Mouse (Mus musculus) testis, adult 2 months (tissue): ENCODE data around the gene Ltb. TPM values are rescaled to one million over a fixed set of nuclear protein-coding genes. Genes with fewer than 3 reads are reported as not detected.

Experiments
- H3K27ac ChIP-seq: fragments of 200-500 bp; 2 replicates; pipeline ENCODE4 v1.5.1; 2012; ENCODE audit warnings: low read depth, low read length; ENCODE audit not compliant: control insufficient read depth, insufficient read depth
- H3K27me3 ChIP-seq: fragments of 200-500 bp; 2 replicates; pipeline ENCODE4 v1.6.1; 2012; ENCODE audit warnings: mild to moderate bottlenecking, low read length, moderate library complexity; ENCODE audit not compliant: control insufficient read depth, insufficient read depth
- H3K36me3 ChIP-seq: fragments of 200-500 bp; 2 replicates; pipeline ENCODE4 v1.6.1; 2012; ENCODE audit warnings: mild to moderate bottlenecking, low read length; ENCODE audit not compliant: control insufficient read depth, insufficient read depth
- H3K4me1 ChIP-seq: fragments of 200-500 bp; 2 replicates; pipeline ENCODE4 v1.6.1; 2012; ENCODE audit warnings: low read length; ENCODE audit not compliant: control insufficient read depth, insufficient read depth
- H3K4me3 ChIP-seq: fragments of 200-500 bp; 2 replicates; pipeline ENCODE4 v1.5.1; 2012; ENCODE audit warnings: low read depth, mild to moderate bottlenecking, low read length, moderate library complexity, mixed read lengths; ENCODE audit not compliant: control insufficient read depth
- CTCF ChIP-seq: fragments of 200-500 bp; IDR thresholded peaks from 2 replicates; pipeline ENCODE4 v1.5.1; 2012; ENCODE audit warnings: low read depth, mild to moderate bottlenecking, inconsistent platforms, low read length, moderate library complexity; ENCODE audit not compliant: control insufficient read depth, insufficient read depth, insufficient replicate concordance
- POLR2A ChIP-seq: fragments of 200-500 bp; IDR thresholded peaks from 2 replicates; pipeline ENCODE4 v1.6.1; 2012; ENCODE audit warnings: low read depth, mild to moderate bottlenecking, inconsistent platforms, low read length, moderate library complexity; ENCODE audit not compliant: control insufficient read depth
- polyA plus RNA-seq: library from polyadenylated mRNA; depleted of rRNA; stranded (reverse); fragments of >200 nt; gene quantifications from 2 replicates; pipeline ENCODE4 v1.2.3, GENCODE M21; 2012; rRNA removed

Ltb gene
- polyA plus RNA-seq, 1 experiment = 0.86 TPM

DNA sequence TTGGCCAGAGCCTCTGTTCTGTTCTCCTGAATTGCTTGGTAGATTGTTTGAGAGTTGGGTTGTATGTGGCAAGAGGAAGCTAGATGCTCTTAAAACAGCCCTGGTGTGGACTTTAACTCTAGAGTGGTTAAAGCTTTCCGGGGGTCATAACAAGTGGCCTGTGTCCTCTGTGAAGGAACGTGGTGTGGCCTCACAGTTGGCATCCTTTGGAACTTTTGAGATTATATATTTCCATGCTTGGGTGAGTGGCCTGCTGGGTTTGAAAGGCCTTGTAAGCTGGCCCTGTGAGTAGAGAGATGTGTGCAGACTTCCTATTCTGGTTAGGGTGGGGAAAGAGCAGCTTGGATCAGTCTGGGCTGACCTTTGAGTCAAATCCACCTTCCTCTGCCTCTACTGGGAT lies 50.8 kb downstream of the Ltb start:
- Histone ChIP-seq H3K4me3 (no peak overlapping the region), H3K4me1 (peaks cover 17% of the 10 kb centered on the region)

More for the DNA sequence above, 50.8 kb downstream of the Ltb start:
- Histone ChIP-seq H3K36me3 (peaks cover 5% of the 10 kb centered on the region), H3K27ac (no peak overlapping the region), H3K27me3 (no peaks in the 10 kb centered on the region)
- no peak for TF ChIP-seq POLR2A
- TF ChIP-seq CTCF = no peak

Other genes with a start within 250 kb of the Ltb start
- 2.6 and 5.2 TPM in 2 replicates for gene Hspa1b, start 235.2 kb upstream of the Ltb start, polyA plus RNA-seq
- gene Gm20481, start 224.5 kb upstream of the Ltb start, polyA plus RNA-seq = not detected in 2 replicates
- 4.4 and 5.5 TPM in 2 replicates for gene Hspa1a, start 222.3 kb upstream of the Ltb start, polyA plus RNA-seq
- 718 and 731 TPM in 2 replicates for gene Hspa1l, start 221.7 kb upstream of the Ltb start, polyA plus RNA-seq
- gene Lsm2, start 212.6 kb upstream of the Ltb start, polyA plus RNA-seq = 480 and 579 TPM in 2 replicates
- gene Vars, start 193.5 kb upstream of the Ltb start, polyA plus RNA-seq = 261 and 309 TPM in 2 replicates
- gene Vwa7, start 177.9 kb upstream of the Ltb start, polyA plus RNA-seq = 0.65 and 0.84 TPM in 2 replicates
- 3.5 and 3.8 TPM in 2 replicates for gene Sapcd1, start 166.4 kb upstream of the Ltb start, polyA plus RNA-seq
- 19.3 and 20.4 TPM in 2 replicates for gene Msh5, start 147.7 kb upstream of the Ltb start, polyA plus RNA-seq
- gene Clic1, start 144.5 kb upstream of the Ltb start, polyA plus RNA-seq = 24.1 and 24.8 TPM in 2 replicates
- gene Ddah2, start 135.4 kb upstream of the Ltb start, polyA plus RNA-seq = 11.1 and 14.4 TPM in 2 replicates
- 117 and 146 TPM in 2 replicates for gene Ly6g6c, start 129.1 kb upstream of the Ltb start, polyA plus RNA-seq
- 3.4 and 3.7 TPM in 2 replicates for gene Mpig6b, start 128.3 kb upstream of the Ltb start, polyA plus RNA-seq
- gene Ly6g6e, start 117.5 kb upstream of the Ltb start, polyA plus RNA-seq = 0.78 and 0.95 TPM in 2 replicates
- gene Ly6g6d, start 116.4 kb upstream of the Ltb start, polyA plus RNA-seq = 0.85 and 0.99 TPM in 2 replicates
- gene Ly6g6f, start 108.8 kb upstream of the Ltb start, polyA plus RNA-seq = 1.1 and 1.2 TPM in 2 replicates
- gene Abhd16a, start 105.2 kb upstream of the Ltb start, polyA plus RNA-seq = 121 and 141 TPM in 2 replicates
- 0.54 TPM in 1 of 2 replicates, not detected in the other for gene Ly6g5c, start 86.2 kb upstream of the Ltb start, polyA plus RNA-seq
- gene Ly6g5b, start 79.0 kb upstream of the Ltb start, polyA plus RNA-seq = 2.9 and 3.1 TPM in 2 replicates
- 70.0 and 73.6 TPM in 2 replicates for gene Gpank1, start 73.0 kb upstream of the Ltb start, polyA plus RNA-seq
- 3,095 and 3,228 TPM in 2 replicates for gene Csnk2b, start 72.4 kb upstream of the Ltb start, polyA plus RNA-seq
- gene D17H6S53E, start 68.1 kb upstream of the Ltb start, polyA plus RNA-seq = 0.91 and 2.5 TPM in 2 replicates
- 0.41 and 0.48 TPM in 2 replicates for gene Apom, start 62.4 kb upstream of the Ltb start, polyA plus RNA-seq
- gene Bag6, start 59.3 kb upstream of the Ltb start, polyA plus RNA-seq = 709 and 791 TPM in 2 replicates
- 515 and 563 TPM in 2 replicates for gene Prrc2a, start 29.5 kb upstream of the Ltb start, polyA plus RNA-seq
- 435 and 444 TPM in 2 replicates for gene Aif1, start 18.4 kb upstream of the Ltb start, polyA plus RNA-seq
- 0.65 and 1.3 TPM in 2 replicates for gene Lst1, start 6.0 kb upstream of the Ltb start, polyA plus RNA-seq
- 0.07 TPM in 1 of 2 replicates, not detected in the other for gene Tnf, start 7.6 kb downstream of the Ltb start, polyA plus RNA-seq
- gene Lta, start 10.9 kb downstream of the Ltb start, polyA plus RNA-seq = 0.07 TPM in 1 of 2 replicates, not detected in the other
- gene Gm16181, start 26.4 kb downstream of the Ltb start, polyA plus RNA-seq = not detected in 2 replicates
- gene Atp6v1g2, start 39.2 kb downstream of the Ltb start, polyA plus RNA-seq = 10.4 and 11.7 TPM in 2 replicates
- 27.9 and 30.2 TPM in 2 replicates for gene Nfkbil1, start 41.4 kb downstream of the Ltb start, polyA plus RNA-seq
- 125 and 129 TPM in 2 replicates for gene Ddx39b, start 47.3 kb downstream of the Ltb start, polyA plus RNA-seq
- 29.6 and 31.4 TPM in 2 replicates for gene H2-D1, start 68.3 kb downstream of the Ltb start, polyA plus RNA-seq
- gene H2-Q1, start 126.0 kb downstream of the Ltb start, polyA plus RNA-seq = not detected in 2 replicates
- gene H2-Q2, start 147.8 kb downstream of the Ltb start, polyA plus RNA-seq = 0.53 and 0.90 TPM in 2 replicates
- 3.2 and 4.2 TPM in 2 replicates for gene H2-Q4, start 185.2 kb downstream of the Ltb start, polyA plus RNA-seq
- 1.6 and 1.8 TPM in 2 replicates for gene H2-Q6, start 230.4 kb downstream of the Ltb start, polyA plus RNA-seq
- 4.9 and 5.2 TPM in 2 replicates for gene H2-Q7, start 244.7 kb downstream of the Ltb start, polyA plus RNA-seq